Mouse (Mus musculus) T-helper 2 cell (primary cell): ENCODE results near the gene Hip1.
"Not testable (repeated sequence)": the region's sequence is repeated elsewhere in the genome, so short reads cannot be mapped to it uniquely, and the experiment has no call there.

Experiments
- in situ Hi-C: fragments of 300-600 bp; cut with MboI, MseI; formaldehyde crosslinking; loops from one replicate; pipeline ENCODE4 v1.15.1; 2025; ENCODE audit warnings: high pct_unique_total_duplicates

The Hip1 gene

DNA sequence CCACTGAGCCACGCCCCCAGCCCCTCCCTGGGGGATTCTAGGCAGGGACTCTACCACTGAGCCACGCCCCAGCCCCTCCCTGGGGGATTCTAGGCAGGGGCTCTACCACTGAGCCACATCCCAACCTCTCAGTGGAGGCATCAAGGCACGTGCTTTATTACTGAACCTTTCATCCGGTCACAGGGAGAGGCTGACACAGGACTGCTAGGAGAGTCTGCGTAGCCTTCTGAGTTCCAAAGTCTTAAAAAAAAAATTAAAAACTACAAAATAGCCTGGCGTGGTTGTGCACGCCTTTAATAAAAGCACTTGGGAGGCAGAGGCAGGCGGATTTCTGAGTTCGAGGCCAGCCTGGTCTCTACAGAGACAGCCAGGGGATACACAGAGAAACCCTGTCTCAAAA is 175.7 kb downstream of the Hip1 start:
- in situ Hi-C loops: not testable (repeated sequence)

DNA sequence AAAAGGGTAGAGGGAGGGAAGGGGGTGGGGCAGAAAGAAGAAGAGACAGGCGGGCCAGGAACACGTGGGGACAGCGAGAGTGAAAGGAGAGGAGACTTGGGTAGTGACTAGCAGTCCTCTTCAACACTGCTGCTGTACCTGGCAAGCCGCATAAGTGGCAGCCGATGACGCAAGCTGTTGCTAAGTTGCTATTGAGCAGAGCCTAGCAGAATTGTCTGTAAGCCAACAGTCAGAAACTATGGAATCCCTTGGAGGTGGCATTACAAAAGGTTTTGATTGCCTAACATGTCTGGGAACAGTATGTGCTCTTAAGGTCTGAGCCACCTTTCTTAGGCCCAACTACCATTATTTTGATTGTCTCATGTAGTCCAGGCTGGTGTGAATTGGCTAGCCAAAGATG is 176.6 kb downstream of the Hip1 start:
- in situ Hi-C loops: no loop called here

DNA sequence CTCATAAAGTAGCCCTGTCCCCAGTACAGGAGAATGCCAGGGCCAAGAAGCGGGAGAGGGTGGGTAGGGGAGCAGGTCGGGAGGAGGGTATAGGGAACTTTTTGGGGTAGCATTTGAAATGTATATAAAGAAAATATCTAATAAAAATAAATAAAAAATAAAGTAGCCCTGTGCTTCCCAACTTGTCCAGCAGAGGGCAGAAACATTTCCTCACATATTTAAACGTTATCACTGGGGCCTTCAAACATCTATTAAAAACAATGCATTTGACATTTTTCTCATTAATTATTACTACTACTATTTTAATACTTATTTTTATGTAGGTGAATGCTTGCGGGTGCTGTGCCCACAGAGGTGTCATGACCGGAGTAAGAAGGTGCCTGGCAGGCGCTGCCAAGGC is 177.1 kb downstream of the Hip1 start:
- in situ Hi-C loops: no loop called here

DNA sequence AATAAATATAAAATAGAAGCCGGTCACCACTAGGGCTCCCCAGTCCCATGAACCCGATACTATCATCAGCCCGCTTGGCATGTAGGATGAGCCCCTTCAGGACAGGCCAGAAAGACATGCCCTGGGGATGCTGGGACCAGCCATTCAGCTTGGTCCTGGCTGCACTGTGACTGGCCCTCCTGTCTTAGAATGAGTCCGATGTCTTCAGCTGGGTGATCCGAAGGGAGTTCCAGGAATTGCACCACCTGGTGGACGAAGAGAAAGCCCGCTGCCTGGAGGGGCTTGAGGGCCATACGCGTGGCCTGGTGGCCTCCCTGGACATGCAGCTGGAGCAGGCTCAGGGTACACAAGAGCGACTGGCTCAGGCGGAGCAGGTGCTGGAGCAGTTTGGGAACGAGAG is 181.4 kb downstream of the Hip1 start:
- in situ Hi-C loops: no loop called here

DNA sequence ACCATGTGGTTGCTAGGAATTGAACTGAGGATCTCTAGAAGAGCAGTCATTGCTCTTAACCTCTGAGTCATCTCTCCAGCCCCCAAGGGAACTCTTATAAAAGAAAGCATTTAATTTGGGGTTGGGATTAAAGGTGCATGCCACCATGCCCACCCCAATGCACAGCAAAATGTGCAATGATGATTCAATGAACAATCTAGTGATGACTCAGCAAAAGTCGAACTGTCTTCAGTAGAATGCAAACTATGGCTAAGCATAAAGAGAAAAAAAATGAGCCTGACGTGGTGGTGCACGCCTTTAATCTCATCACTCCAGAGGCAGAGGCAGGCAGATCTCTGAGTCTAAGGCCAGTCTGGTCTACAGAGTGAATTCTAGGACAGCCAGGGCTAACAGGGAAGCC is 182.3 kb downstream of the Hip1 start:
- in situ Hi-C loops: no loop called here

DNA sequence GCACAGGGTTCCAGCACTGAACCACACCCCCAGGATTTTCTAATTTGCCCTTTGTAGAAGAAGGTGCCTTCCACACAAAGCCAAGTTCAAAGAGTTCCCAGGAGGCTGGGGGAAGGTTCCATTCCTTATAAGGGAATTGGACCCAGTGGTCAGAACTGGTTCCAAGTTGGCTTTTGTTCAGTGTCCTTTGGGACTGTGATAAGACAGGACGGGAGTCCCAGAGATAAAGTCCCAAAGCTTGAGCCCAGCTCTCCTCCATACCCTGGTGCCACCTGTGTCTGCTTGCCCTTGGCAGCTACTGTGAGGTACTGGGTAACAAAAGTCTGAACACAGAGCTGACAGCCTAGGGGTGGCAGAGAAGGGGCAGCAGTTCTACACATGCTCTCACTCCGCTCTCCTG is 185.1 kb downstream of the Hip1 start:
- in situ Hi-C loops: no loop called here

DNA sequence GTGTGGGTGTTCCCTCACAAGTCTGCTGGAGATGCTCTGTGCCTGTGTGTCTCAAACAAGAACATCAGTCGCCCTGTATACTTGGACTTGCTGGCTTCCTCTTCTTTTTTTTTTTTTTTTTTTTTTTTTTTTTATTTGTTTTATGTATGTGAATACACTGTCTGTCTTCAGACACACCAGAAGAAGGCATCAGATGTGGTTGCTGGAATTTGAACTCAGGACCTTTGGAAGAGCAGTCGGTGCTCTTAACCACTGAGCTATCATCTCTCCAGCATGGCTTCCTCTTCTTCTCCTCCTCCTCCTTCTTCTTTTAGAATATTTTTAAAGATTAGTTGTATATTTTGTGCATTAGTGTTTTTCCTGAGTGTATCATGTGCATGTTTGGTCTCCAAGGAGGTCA is 187.4 kb downstream of the Hip1 start:
- in situ Hi-C loops: no loop called here
